Mouse (Mus musculus) midbrain, postnatal 0 days (tissue): Measurements from ENCODE around the gene Greb1. TPM values are rescaled to one million over a fixed set of nuclear protein-coding genes. Genes with fewer than 3 reads are reported as not detected.
A peak's percentile ranks its signal among the peaks of the same experiment; 100 is the strongest.

Experiments
- ATAC-seq: fragments of 200-750 bp; cut with Nextera tagmentation; 2 replicates; pipeline ENCODE4 v1.8.0; 2017; ENCODE audit warnings: moderate number of reproducible peaks, mild to moderate bottlenecking, moderate TSS enrichment, moderate library complexity; ENCODE audit not compliant: low FRiP score
- DNase-seq: peaks from one replicate; pipeline ENCODE4 v3.0.0-alpha.2; 2015; ENCODE audit warnings: low spot score
- H3K27ac ChIP-seq: fragments of 300-500 bp; sonication (generic); 2 replicates; pipeline ENCODE4 v1.5.1; 2014; ENCODE audit warnings: low read depth, mild to moderate bottlenecking, low read length, mixed read lengths
- H3K27me3 ChIP-seq: fragments of 300-500 bp; sonication (generic); 2 replicates; pipeline ENCODE4 v1.6.1; 2014; ENCODE audit warnings: low read length, control low read depth, mixed read lengths; ENCODE audit not compliant: insufficient read depth
- H3K36me3 ChIP-seq: fragments of 300-500 bp; sonication (generic); 2 replicates; pipeline ENCODE4 v1.6.1; 2014; ENCODE audit warnings: low read length, control low read depth, mixed read lengths; ENCODE audit not compliant: insufficient read depth
- H3K4me1 ChIP-seq: fragments of 300-500 bp; sonication (generic); 2 replicates; pipeline ENCODE4 v1.6.1; 2014; ENCODE audit warnings: mild to moderate bottlenecking, control low read depth, antibody characterized with exemption, low read length, mixed read lengths; ENCODE audit not compliant: insufficient read depth
- H3K4me2 ChIP-seq: fragments of 300-500 bp; sonication (generic); 2 replicates; pipeline ENCODE4 v1.6.1; 2014; ENCODE audit warnings: low read depth, mild to moderate bottlenecking, low read length, mixed read lengths; ENCODE audit not compliant: poor library complexity, severe bottlenecking
- H3K4me3 ChIP-seq: fragments of 300-500 bp; sonication (generic); 2 replicates; pipeline ENCODE4 v1.5.1; 2014; ENCODE audit warnings: low read depth, mild to moderate bottlenecking, low read length, moderate library complexity
- H3K9ac ChIP-seq: fragments of 300-500 bp; sonication (generic); replicated peaks from 2 replicates; pipeline ENCODE4 v1.6.1; 2014; ENCODE audit warnings: mild to moderate bottlenecking, low read length, moderate library complexity, mixed read lengths; ENCODE audit not compliant: poor library complexity, severe bottlenecking
- H3K9me3 ChIP-seq: fragments of 300-500 bp; sonication (generic); 2 replicates; pipeline ENCODE4 v1.6.1; 2016; ENCODE audit warnings: low read length, control low read depth
- CTCF ChIP-seq: IDR thresholded peaks from 2 replicates; pipeline ENCODE4 v1.5.1; 2016; ENCODE audit warnings: antibody characterized with exemption, mild to moderate bottlenecking
- WGBS: fragments of 180-500 bp; shearing (Covaris S2); extraction: QIAGEN DNeasy Blood & Tissue Kit; methylation state at CpG from one replicate; pipeline ENCODE4 v1.1.7; 2014; 5-methylcytosine and 5-hydroxymethylcytosine counted together
- polyA plus RNA-seq: library from polyadenylated mRNA; unstranded; fragments of >200 nt; fragmentation: Nextera tagmentation; extraction: Ambion mirVana; gene quantifications from 2 replicates; pipeline ENCODE4 v1.2.1, GENCODE M21; 2015
- total RNA-seq: library from RNA; depleted of rRNA; stranded (reverse); fragments of >200 nt; gene quantifications from 2 replicates; pipeline ENCODE4 v1.2.3, GENCODE M21; 2014

The Greb1 gene
- total and polyA plus RNA-seq, 2 experiments from 2014 or later: 0.39 to 1.3 TPM

DNA sequence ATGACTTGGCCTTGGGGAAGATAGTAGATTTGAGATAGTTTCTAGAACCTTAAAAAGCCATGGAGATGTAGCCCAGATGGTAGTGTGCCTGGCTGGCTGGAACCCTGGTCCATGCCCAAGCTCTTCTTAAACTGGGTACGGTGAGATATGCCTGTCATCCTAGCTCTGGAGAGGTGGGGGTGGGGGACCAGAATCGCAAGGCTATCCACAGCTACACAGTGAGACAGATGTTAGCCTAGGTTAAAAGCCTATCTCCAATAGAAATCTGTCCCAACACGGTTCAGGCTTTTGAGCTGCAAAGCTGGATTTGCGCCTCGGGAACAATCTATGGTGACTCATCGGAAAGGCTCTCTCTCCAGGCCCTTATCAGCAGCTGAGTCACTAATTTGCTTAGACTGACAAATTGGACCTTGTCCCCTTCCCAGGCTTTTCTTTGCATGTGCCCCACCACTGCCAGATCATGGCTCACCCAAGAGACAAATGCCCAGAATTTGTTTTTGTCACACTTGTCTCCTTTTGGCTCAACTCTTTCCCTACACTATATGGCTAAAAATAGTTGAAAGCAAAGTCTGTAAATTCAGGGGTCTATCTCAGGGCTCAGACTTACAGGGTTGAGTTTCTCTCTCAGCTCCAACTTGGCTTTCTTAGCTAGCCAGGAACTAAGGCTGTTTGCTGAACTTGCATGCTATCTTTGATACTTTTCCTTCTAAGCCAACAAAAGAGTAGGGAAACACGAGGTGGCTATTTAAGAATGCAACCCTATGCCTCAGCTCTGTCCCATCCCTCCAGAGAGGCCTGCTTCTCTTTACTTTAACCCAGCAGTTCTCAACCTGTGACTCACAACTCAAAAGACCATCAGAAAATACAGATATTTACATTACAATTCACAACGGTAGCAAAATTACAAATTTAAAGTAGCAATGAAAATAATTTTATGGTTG, 40.4 kb upstream of the Greb1 start:
- 76% methylated on average over 8 of the region's 8 CpGs for WGBS
- H3K4me2 ChIP-seq: no peak overlapping the region
- H3K27me3 ChIP-seq: no peaks in the 10 kb centered on the region

GRCm38 (mm10) chr12:16837766-16838165, 37.1 kb upstream of the Greb1 start:
- Histone ChIP-seq H3K27ac (no peak overlapping the region), H3K4me1 (no peaks in the 10 kb centered on the region), H3K4me3 (no peak overlapping the region), H3K9me3 (no peaks in the 10 kb centered on the region), H3K9ac (no peak overlapping the region), H3K36me3 (no peaks in the 10 kb centered on the region), H3K27me3 (no peaks in the 10 kb centered on the region), H3K4me2 (no peak overlapping the region)
- no peak for ATAC-seq
- no peak for TF ChIP-seq CTCF
- WGBS: 90% methylated on average over 4 of the region's 4 CpGs
- no peak for DNase-seq

More for the DNA sequence above, 40.4 kb upstream of the Greb1 start:
- Histone ChIP-seq H3K27ac (no peak overlapping the region), H3K9me3 (no peaks in the 10 kb centered on the region), H3K4me1 (no peaks in the 10 kb centered on the region), H3K4me3 (no peak overlapping the region), H3K9ac (no peak overlapping the region), H3K36me3 (no peaks in the 10 kb centered on the region)
- no peak for ATAC-seq
- TF ChIP-seq CTCF: no peak
- no peak for DNase-seq

DNA sequence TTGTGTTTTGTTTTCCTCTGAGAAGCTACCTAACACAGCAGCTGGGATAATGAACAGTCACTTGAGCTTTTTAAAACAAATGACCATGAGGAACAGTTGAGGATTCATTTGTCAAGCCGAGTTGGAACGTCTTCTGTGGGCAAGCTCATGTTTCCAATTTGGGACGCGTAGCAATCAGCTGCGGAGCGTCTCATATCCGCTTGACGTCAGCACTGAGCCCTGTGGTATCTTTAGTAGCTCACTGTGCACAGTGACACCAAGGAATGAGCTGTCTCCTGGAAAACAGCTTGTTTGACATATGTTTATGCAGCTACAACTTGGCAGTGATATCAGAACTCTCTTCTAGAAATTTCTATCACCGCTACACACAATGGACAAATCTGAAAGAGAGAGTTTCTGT, 35.5 kb upstream of the Greb1 start:
- Histone ChIP-seq H3K27ac (no peak overlapping the region), H3K36me3 (no peaks in the 10 kb centered on the region), H3K27me3 (no peaks in the 10 kb centered on the region), H3K4me2 (no peak overlapping the region), H3K4me3 (no peak overlapping the region), H3K9me3 (no peaks in the 10 kb centered on the region), H3K9ac (no peak overlapping the region), H3K4me1 (no peaks in the 10 kb centered on the region)
- ATAC-seq (no peak), DNase-seq (peak; percentile 54)
- TF ChIP-seq CTCF: no peak
- WGBS: 75% methylated on average over 9 of the region's 9 CpGs

DNA sequence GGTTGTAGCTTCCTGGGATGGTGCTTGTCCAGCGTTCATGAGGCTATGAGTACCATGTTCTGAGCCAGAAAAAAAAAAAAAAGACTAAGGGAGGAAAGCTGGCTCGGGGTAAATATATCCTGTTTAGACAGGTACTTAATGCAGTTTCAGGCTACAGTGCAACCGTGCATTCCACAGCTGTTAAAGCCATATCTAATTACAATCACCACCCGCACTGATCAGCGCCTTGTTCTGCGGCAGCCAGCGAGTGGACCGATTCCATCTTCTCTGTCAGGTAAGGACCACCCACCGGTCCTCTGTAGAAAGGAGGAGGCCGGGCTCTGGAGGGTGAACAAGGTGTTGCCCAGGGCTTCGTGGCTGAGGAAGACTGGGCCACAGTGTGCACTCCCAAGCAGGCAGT, 34.0 kb upstream of the Greb1 start:
- no peaks in the 10 kb centered on the region for H3K4me1 ChIP-seq
- H3K9me3 ChIP-seq: no peaks in the 10 kb centered on the region
- H3K9ac ChIP-seq: no peak overlapping the region
- H3K27ac ChIP-seq: no peak overlapping the region
- ATAC-seq (no peak), DNase-seq (no peak)
- TF ChIP-seq CTCF: no peak
- H3K27me3 ChIP-seq: no peaks in the 10 kb centered on the region
- no peaks in the 10 kb centered on the region for H3K36me3 ChIP-seq
- no peak overlapping the region for H3K4me2 ChIP-seq
- 76% methylated on average over 11 of the region's 11 CpGs for WGBS
- H3K4me3 ChIP-seq: no peak overlapping the region

DNA sequence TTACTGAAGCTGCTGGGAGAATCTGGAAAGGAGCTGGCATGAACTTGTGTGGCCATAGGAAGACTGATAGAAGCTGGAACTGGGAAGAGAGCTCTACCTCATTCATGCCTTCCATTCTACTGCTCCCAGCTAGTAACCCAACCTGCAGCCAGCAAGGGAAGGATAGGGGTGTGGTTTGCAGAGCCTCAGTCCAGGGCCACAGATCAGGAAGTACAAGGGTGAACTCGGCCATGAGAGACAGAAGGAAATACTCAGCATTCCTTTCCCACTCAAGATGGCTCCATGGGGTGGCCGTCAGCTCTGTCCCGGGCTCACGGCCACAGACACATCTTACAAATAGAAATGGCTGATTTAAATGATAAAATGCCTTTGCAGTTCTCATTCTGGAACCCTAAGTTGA, 30.4 kb upstream of the Greb1 start:
- Histone ChIP-seq H3K4me2 (no peak overlapping the region), H3K27ac (no peak overlapping the region), H3K9me3 (no peaks in the 10 kb centered on the region), H3K36me3 (peaks cover 3% of the 10 kb centered on the region; the same call in 1 of the 2 replicates), H3K4me1 (no peaks in the 10 kb centered on the region), H3K4me3 (no peak overlapping the region), H3K27me3 (no peaks in the 10 kb centered on the region), H3K9ac (no peak overlapping the region)
- 78% methylated on average over 4 of the region's 4 CpGs for WGBS
- no peak for ATAC-seq
- no peak for DNase-seq
- no peak for TF ChIP-seq CTCF

GRCm38 (mm10) chr12:16829785-16830184, 29.1 kb upstream of the Greb1 start:
- peaks cover 14% of the 10 kb centered on the region for H3K36me3 ChIP-seq
- no peaks in the 10 kb centered on the region for H3K27me3 ChIP-seq
- DNase-seq (no peak), ATAC-seq (no peak)
- no peak overlapping the region for H3K27ac ChIP-seq
- WGBS: 82% methylated on average over 2 of the region's 2 CpGs
- H3K4me1 ChIP-seq: no peaks in the 10 kb centered on the region
- H3K4me3 ChIP-seq: no peak overlapping the region
- no peak overlapping the region for H3K4me2 ChIP-seq
- no peaks in the 10 kb centered on the region for H3K9me3 ChIP-seq
- TF ChIP-seq CTCF: peak; percentile 44
- no peak overlapping the region for H3K9ac ChIP-seq
